Mouse (Mus musculus): ENCODE measurements around the gene Crtc1.

The Crtc1 gene

GRCm38 (mm10) chr8:70462516-70462813, 23.1 kb upstream of the Crtc1 start:
- DNase-seq (ENCODE audit: low spot score) = no peak

- no peak for DNase-seq (ENCODE audit: low spot score)
Measured at GRCm38 (mm10) chr8:70461765-70462515, 22.6 kb upstream of the Crtc1 start.

GRCm38 (mm10) chr8:70460606-70461005, 21.2 kb upstream of the Crtc1 start:
- DNase-seq (ENCODE audit: low spot score) = no peak

- DNase-seq (ENCODE audit: low spot score) = no peak
Measured at GRCm38 (mm10) chr8:70460199-70460598, 20.8 kb upstream of the Crtc1 start.

- no peak for DNase-seq (ENCODE audit: low spot score)
Measured at GRCm38 (mm10) chr8:70459636-70460035, 20.3 kb upstream of the Crtc1 start.

GRCm38 (mm10) chr8:70458462-70458861, 19.1 kb upstream of the Crtc1 start:
- no peak for DNase-seq (ENCODE audit: low spot score)

GRCm38 (mm10) chr8:70457882-70458281, 18.5 kb upstream of the Crtc1 start:
- DNase-seq (ENCODE audit: low spot score) = no peak

GRCm38 (mm10) chr8:70456996-70457395, 17.6 kb upstream of the Crtc1 start:
- no peak for DNase-seq (ENCODE audit: low spot score)

- DNase-seq (ENCODE audit: low spot score) = no peak
Measured at GRCm38 (mm10) chr8:70453852-70454251, 14.5 kb upstream of the Crtc1 start.

- DNase-seq (ENCODE audit: low spot score) = no peak
Measured at GRCm38 (mm10) chr8:70452196-70452966, 13.0 kb upstream of the Crtc1 start.

GRCm38 (mm10) chr8:70447639-70448420, 8.5 kb upstream of the Crtc1 start:
- no peak for DNase-seq (ENCODE audit: low spot score)

GRCm38 (mm10) chr8:70445988-70446387, 6.6 kb upstream of the Crtc1 start:
- no peak for DNase-seq (ENCODE audit: low spot score)

- no peak for DNase-seq (ENCODE audit: low spot score)
Measured at GRCm38 (mm10) chr8:70443326-70443725, 3.9 kb upstream of the Crtc1 start.

GRCm38 (mm10) chr8:70441565-70441964, 2.2 kb upstream of the Crtc1 start:
- DNase-seq (ENCODE audit: low spot score) = no peak

GRCm38 (mm10) chr8:70440246-70440645, 867 bp upstream of the Crtc1 start:
- DNase-seq (ENCODE audit: low spot score) = no peak

- DNase-seq (ENCODE audit: low spot score) = no peak
Measured at GRCm38 (mm10) chr8:70439848-70440179, 435 bp upstream of the Crtc1 start.

GRCm38 (mm10) chr8:70438423-70438822, 956 bp downstream of the Crtc1 start:
- no peak for DNase-seq (ENCODE audit: low spot score)

- no peak for DNase-seq (ENCODE audit: low spot score)
Measured at GRCm38 (mm10) chr8:70435156-70435555, 4.2 kb downstream of the Crtc1 start.

- DNase-seq (ENCODE audit: low spot score) = no peak
Measured at GRCm38 (mm10) chr8:70432991-70433536, 6.3 kb downstream of the Crtc1 start.

- no peak for DNase-seq (ENCODE audit: low spot score)
Measured at GRCm38 (mm10) chr8:70431213-70431612, 8.2 kb downstream of the Crtc1 start.

- no peak for DNase-seq (ENCODE audit: low spot score)
Measured at GRCm38 (mm10) chr8:70426300-70426907, 13.0 kb downstream of the Crtc1 start.

GRCm38 (mm10) chr8:70422722-70423121, 16.7 kb downstream of the Crtc1 start:
- peak; percentile 26 for DNase-seq (ENCODE audit: low spot score)

Measured in yolk sac, embryonic 10.5 days (tissue).